Mouse (Mus musculus): ENCODE results near the gene Exoc8. TPM values are rescaled to one million over a fixed set of nuclear protein-coding genes. Genes with fewer than 3 reads are reported as not detected.

Exoc8 gene
- total RNA-seq, 2 experiments from 2014 or later: 8.0 to 8.7 TPM

- no peak for DNase-seq
Observed at GRCm38 (mm10) chr8:124845573-124845972, 51.9 kb downstream of the Exoc8 start.

GRCm38 (mm10) chr8:124845131-124845530 is 52.4 kb downstream of the Exoc8 start:
- no peak for DNase-seq

Other genes starting within 250 kb of the Exoc8 start
- 10 to 100 TPM; 31.7 to 42.0 TPM for gene 2310022B05Rik, start 234.3 kb downstream of the Exoc8 start, total RNA-seq (2021)
- gene Ttc13, start 175.7 kb downstream of the Exoc8 start, total RNA-seq (2021): 10 to 100 TPM; 21.4 to 28.4 TPM
- gene Arv1, start 175.6 kb downstream of the Exoc8 start, total RNA-seq (2021): 1 to 10 TPM; 3.9 to 5.1 TPM
- gene Fam89a, start 145.9 kb downstream of the Exoc8 start, total RNA-seq (2021): under 1 TPM; 0.70 to 0.94 TPM
- under 1 TPM; 0.18 to 0.23 TPM for gene Trim67, start 104.6 kb downstream of the Exoc8 start, total RNA-seq (2021)
- gene Gnpat, start 34.7 kb downstream of the Exoc8 start, total RNA-seq (2021): 10 to 100 TPM; 92.7 to 98.3 TPM
- 10 to 100 TPM; 32.7 to 33.3 TPM for gene 2810004N23Rik, start 34.6 kb downstream of the Exoc8 start, total RNA-seq (2021)
- gene Sprtn, start 181 bp upstream of the Exoc8 start, total RNA-seq (2021): 10 to 100 TPM in 1 of 2 experiments, 1 to 10 TPM in 1; 9.6 to 10.7 TPM
- 10 to 100 TPM; 60.0 to 71.9 TPM for gene Egln1, start 51.6 kb upstream of the Exoc8 start, total RNA-seq (2021)
- 10 to 100 TPM; 74.9 to 76.4 TPM for gene Tsnax, start 115.3 kb upstream of the Exoc8 start, total RNA-seq (2021)
- 1 to 10 TPM; 2.6 to 4.0 TPM for gene Disc1, start 156.5 kb upstream of the Exoc8 start, total RNA-seq (2021)